Mouse (Mus musculus) G1E-ER4 (cell line): Measurements from ENCODE around the gene Aplp2. TPM values are rescaled to one million over a fixed set of nuclear protein-coding genes. Genes with fewer than 3 reads are reported as not detected.
A peak's percentile ranks its signal among the peaks of the same experiment; 100 is the strongest.

Source experiments
- GATA1 ChIP-seq: IDR thresholded peaks from one replicate; pipeline ENCODE4 v1.8.0; 2012; ENCODE audit warnings: low read length, inconsistent platforms
- polyA plus RNA-seq: library from polyadenylated mRNA; stranded (reverse); fragments of >175 nt; gene quantifications from 2 replicates; pipeline ENCODE4 v1.2.3, GENCODE M21; 2012

Aplp2 gene
- polyA plus RNA-seq, 1 experiment, result 52.4 TPM

DNA sequence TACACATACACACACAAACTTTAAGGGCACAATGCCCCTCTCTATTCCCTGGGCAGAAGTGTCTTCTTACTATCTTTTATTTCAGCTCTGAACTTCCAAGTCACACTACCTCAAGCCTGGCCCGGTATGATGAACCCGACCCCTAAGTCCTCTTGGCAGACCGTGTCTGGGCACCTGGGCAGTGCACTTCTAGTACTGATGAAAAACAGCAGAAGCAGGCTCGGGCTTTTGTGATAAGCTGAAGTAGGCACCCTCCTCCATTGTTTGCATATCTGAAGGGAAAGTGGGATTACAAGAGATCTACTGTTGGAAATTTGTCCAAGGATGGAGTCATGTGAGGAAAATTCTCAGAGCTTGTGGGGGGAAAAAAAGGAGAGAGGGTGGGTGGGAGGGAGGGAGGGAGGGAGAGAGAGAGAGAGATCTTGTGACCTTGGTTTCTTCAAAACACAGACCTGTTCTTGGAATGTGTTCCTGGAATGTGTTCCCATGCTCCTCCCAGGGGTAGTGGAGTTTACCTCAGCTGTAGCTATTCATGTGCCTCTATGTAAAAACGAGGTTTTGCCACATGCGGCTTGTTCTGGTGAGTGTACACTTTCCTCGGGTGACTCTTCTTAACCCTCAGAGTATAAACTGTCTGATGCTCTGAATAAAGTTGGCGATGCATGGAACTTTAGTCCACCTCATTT lies 29.1 kb upstream of the Aplp2 start:
- TF ChIP-seq GATA1, result no peak

DNA sequence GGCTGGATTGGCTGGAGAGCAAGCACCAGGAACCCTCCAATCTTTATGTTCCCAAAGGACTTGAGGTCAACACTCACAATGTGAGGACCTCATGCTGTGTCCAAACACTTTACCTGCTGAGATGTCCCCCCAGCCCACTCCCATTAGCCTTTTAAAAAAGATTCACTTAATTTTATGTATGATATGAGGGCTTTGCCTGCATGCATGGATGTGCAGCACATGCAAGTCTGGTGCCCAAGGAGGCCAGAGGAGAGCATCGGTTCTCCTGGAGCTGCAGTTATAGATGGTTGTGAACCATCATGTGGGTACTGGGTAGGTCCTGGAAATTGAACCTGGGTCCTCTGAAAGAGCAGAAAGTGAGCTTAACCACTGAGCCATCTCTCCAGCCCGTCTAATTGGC lies 27.9 kb upstream of the Aplp2 start:
- no peak for TF ChIP-seq GATA1

DNA sequence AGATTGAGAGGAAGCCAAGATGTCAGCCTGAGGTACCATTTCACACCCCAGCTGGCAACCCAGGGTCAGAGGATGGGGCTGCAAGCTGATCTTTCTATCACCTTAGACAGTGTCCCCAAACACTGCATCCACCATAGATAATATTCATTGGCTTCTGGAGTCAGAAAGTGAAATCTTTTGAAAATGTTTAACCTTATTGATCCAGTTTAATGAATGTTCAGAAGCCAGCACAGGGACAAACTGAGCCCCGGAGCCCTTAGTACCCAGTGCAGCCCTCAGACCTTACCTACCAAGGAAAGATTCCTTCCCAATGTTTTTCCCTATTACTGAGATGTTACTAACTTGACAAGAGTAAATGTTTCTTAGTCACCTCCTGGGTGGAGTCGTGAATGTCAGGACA lies 26.9 kb upstream of the Aplp2 start:
- TF ChIP-seq GATA1, result no peak

DNA sequence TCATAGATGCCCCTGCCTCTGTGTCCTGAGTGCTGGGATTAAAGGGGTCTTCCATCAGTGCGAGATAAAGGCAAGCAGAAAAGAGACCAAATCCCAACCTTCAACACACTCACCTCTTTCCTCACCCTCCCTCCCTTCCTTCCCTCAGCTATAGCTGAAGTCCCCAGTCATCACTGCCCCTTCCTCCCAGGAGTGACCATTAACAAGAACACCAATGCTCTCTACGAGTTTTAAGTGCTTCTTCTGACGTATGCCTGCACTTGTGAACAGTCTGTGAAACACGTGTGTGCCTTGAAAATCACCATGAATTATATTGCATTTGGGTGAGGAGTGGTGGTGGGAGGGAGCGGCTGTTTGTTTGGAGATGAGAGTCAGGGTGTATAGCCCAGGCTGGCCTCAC lies 24.5 kb upstream of the Aplp2 start:
- no peak for TF ChIP-seq GATA1

DNA sequence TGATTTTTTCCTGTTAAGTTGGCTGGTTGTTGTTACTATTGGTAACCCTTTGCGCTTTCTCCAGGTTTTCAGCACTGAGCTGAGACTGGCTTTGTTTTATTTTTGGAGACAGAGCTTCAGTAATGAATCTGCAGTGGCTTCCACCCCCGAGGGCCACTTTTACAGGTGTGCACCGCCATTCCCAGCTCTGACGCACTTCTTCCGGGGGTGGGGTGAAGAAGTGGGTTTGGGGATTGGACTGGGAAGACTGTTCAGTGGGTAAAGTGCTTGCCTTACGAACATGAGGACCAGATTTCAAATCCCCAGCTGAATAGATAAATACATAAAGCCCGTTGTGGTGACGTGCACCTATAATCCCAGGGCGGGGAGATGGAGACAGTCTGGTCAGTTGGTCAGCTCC lies 23.9 kb upstream of the Aplp2 start:
- no peak for TF ChIP-seq GATA1

DNA sequence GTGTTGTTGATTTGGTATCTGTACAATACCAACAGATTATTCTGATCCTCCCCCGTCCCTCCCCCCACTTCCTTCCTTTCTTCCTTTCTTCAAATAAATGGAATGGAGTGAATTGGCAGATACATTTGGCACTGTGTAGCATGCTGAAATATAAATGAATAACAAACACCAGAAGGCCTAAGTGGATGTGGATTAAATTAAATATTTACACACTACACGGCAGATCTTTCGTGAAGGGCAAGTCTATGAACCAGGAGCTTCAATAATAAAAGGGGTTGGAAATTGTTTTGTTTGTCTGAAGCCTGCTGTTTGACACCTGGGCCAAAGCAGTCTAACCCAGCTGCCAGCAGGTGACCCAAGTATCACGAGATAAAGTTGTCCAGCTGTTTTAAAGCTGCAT lies 23.4 kb upstream of the Aplp2 start:
- no peak for TF ChIP-seq GATA1

DNA sequence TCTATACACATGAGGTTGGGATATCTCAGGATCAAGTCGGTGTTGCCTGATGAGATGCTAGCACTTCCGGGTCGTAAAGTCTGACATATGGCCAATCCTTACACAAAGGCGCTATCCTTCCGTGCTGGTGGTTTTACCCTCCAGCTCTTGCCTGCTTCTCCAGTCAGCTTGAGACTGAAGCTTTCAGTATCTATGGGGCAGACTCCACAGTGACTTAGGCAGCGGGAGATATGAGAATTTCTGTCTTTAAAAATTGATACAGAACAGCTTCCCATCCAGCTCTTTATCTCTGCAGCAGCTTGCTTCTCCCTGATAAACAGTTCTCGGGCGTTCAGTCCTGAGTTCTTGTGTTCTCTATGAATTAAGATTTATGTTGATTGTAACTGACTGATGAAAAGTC lies 14.9 kb upstream of the Aplp2 start:
- TF ChIP-seq GATA1, result peak; percentile 89

DNA sequence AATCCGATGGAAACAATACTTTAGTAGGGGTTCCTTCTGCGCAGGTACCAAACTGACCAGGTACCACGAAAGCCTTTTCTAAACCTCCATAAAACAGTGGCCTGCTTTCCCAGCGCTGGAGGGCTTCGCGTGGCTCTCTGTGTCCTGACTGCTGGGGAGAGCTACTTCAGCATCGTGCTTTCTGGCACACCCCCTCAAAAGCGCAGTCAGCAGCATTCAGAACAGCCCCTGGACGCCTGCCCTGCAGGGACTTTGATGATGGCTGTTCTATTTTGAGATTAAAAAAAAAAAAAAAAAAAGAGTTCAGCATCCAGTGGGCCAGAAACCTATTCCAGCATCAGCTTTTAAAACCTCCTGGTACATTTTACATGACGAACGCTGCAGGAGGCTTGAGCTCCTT lies 14.2 kb upstream of the Aplp2 start:
- no peak for TF ChIP-seq GATA1

DNA sequence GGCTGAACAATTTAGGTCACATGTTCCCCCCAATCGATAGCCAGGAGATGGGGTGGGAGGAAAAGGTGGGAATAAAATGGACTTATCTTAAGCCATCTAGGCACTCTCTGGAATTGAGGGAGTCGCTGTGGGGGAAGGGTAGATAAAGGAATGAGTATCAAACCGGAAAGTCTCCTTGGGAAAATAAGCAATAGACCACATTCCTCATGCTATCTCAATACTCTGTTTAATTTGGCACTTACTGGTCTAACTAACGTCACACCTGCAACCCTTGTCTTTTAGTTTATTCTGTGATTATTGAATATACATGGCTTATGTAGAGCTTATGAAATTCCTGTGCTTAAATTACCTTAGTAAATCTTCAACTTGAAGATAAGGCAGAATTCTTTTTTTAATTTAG lies 11.9 kb upstream of the Aplp2 start:
- no peak for TF ChIP-seq GATA1

DNA sequence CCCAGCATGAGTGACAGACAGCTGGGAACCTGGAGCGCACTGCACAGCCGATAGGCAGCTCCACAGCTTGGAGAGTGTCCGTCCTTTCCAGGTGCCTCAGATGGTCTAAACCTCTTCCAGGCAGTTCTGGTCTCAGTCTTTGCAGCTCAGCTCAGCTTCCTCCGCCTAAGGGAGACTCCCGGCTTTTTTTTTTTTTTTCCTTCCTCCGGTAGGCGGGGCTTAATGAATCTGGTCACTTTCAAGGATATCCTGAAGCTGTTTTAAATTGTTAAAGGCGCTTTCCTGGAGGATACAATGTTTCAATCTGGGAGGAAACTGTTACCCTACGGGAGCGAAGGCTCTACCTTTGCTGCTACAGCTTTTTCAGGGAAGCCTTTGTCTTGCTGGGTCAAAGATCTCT lies 9.6 kb upstream of the Aplp2 start:
- TF ChIP-seq GATA1, result no peak

DNA sequence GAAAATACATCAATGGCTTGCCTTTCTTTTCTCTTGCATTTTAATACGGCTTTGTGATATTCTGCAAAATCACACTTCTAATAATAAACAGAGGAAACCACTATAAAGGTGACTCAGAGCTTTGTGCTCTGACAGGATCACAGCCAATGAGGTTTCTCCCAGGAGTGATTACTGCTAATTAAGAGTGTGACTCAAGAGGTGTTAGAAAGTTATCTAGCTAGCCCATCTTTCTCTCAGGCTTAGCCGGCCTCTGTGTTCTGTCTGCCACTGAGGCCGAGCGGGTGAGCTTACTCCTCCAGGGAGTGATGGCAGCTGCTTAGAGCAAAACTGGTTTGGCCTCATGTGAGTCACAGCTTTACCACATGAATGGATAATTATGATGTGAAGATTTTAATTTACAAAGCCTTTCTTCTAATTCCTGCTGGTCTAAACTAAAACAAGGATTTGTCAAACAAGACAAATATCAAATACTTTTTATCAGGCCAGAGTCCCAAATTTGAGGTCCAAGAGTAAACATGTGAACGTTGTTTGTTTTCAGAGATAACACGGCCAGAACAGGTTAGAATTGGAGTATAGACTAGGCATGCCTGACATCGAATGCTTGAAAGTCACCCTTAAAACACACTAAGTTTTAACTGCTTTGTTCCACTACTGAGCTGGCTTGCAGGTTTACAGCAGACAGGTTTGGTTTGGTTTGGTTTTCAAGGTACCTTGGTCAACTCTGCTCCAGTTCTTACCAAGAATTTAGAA lies 6.2 kb upstream of the Aplp2 start:
- no peak for TF ChIP-seq GATA1

DNA sequence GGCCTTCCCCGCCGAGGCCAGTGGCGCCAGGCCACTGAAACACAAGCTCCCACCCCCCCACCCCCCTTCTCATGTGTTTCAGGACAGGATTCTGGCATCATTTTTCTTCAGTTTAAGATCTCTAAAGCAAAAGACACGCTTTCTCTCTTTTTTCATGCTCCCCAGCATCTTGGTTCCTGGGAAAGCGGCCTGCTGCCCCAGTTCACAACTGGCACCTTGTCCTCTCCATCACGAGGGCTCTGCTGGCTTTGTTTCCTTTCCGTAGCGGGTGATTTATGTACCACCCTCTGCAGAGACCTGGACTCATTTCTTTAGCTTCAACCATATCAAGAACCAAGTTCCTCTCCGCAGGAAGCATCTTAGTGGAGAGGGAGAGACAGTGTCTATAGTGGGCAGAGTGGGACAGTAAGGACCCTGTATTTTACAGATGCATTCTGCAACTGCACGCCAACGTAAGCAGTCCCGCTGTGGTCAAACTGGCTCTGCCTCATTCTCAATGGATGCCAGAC lies 939 bp upstream of the Aplp2 start:
- no peak for TF ChIP-seq GATA1

DNA sequence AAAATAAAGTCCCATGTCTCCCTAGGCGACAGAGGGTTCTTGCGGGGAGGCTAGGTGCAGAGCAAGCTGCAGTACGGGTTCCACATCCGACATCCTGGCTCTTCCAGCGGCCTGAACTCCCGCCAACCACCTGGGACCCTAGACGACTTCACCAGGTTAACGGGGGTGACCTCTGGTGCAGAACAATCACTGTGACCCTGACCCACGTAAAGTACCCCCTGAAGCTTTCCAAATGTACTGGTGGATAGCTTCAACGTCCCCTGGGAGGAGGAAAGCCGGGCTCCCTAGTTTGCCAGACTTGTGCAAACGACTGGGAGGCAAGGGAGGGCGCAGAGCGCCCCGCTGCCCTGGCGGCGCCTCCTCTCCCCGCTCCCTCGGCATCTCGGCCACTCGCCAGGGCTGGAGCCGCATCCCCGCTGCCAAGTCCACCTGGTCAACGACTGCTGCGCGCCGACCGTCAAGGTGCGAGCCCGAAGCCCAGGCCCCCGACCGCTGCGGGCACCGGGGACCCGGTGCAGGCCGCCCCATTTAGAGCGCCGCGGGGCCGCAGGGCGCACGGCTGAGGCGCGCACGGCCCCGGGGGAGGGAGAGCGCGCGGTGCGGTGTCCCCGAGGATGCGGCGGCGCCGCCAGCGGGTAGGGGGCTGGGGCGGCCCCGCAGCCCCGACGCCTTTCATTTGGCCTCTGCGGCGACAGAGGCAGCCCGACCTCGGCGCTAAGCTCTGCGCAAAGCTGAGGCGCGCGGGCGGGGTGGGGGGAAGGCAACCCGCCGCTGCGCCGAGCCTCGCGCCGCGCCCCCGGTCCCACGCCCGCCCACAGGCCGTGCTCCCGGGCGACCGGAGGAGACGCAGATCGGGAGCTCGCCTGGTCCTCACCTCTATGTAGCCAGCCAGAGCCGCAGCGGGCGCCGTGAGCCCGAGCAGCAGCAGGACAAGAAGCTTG lies 596 bp downstream of the Aplp2 start:
- no peak for TF ChIP-seq GATA1

DNA sequence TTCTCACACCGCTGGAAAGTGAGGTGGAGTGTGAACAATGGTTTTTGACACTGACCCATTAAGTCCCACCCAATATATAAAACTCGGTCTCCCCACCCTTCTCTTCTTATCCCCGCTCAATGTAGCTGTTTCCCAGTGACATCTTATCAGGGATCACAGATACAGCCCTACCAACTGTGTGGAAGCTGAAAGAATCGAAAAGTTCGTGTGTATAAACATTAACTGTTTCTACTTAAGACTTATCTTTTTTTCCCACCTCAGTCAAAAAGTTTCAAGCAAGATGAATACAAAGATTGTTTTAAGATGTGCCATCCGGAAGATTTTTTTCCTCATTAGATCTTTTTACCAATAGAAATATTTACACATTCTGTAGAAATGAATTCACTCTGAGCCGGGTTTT lies 1.5 kb downstream of the Aplp2 start:
- TF ChIP-seq GATA1, result peak; percentile 60

DNA sequence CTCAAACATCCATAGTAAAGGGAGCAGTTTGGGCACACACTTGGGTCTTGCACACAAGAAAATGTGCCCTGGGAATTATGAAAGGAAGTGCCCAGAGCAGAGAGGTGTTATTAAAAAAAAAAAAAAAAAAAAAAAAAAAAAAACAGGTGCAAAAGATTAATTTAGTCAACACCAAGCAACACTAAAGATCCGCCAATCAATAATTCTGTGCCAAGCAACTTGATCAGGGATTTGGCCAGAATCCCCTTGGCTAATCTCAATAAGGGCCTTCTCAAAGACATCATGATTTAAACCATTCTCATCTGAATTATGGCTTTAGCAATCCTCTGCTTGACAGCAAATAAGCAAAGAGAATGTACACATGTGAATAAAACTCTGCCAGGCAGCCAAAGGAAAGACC lies 2.1 kb downstream of the Aplp2 start:
- no peak for TF ChIP-seq GATA1

DNA sequence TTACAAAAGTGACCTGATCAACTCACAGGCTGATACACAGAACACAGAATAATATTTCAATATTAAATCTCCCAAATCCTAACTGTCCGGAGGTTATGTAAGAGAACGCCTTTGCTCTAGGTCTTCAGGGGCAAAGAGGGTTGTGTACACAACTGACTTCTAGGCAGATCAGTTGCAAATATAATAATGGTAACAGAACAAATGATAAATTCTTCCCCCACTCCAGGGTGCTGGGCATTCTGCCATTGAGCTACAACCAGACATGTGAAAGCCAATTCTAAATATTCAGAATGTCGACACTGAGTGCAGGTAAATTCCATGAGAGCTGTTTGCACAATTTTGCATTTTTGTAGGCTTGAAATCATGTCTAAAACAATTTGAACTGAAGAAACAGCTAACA lies 3.9 kb downstream of the Aplp2 start:
- TF ChIP-seq GATA1, result no peak
